Mouse (Mus musculus) MEL (cell line): ENCODE measurements at regions not wholly inside any gene's neighbourhood (a gene's known extent, or its start where the extent isn't known, plus 50 kb on each side); places are given as distances from the start of the nearest gene placed in this dataset.

Source experiments
- CTCF ChIP-seq, 3 experiments: IDR thresholded peaks in 2 of 3; conservative IDR thresholded peaks in 1 of 3; 2 replicates each; pipeline ENCODE4 v1.5.1; 2011 to 2012; ENCODE audit warnings: low read length in 3 of 3, low read depth in 2 of 3, mild to moderate bottlenecking in 2 of 3, improper control_type of control experiment in 1 of 3, inconsistent platforms in 1 of 3, mixed read lengths in 1 of 3, moderate library complexity in 1 of 3; ENCODE audit not compliant: control insufficient read depth in 1 of 3, insufficient read depth in 1 of 3, poor library complexity in 1 of 3, severe bottlenecking in 1 of 3
- ELF1 ChIP-seq: IDR thresholded peaks from 2 replicates; pipeline ENCODE4 v1.6.1; 2014; ENCODE audit warnings: low read depth, mild to moderate bottlenecking, inconsistent platforms, low read length, improper control_type of control experiment, moderate library complexity
- MEF2A ChIP-seq: IDR thresholded peaks from 2 replicates; pipeline ENCODE4 v1.6.1; 2014; ENCODE audit warnings: low read depth, mild to moderate bottlenecking, inconsistent platforms, low read length, improper control_type of control experiment; ENCODE audit not compliant: poor library complexity, insufficient replicate concordance, severe bottlenecking; ENCODE audit errors: extremely low read depth
- MYC ChIP-seq: IDR thresholded peaks from 2 replicates; pipeline ENCODE4 v1.6.1; 2011; ENCODE audit warnings: low read depth, mild to moderate bottlenecking, low read length, improper control_type of control experiment, moderate library complexity
- POLR2A ChIP-seq, 2 experiments: IDR thresholded peaks; 2 replicates each; pipeline ENCODE4 v1.6.1; 2011 to 2012; ENCODE audit warnings: low read length in 2 of 2, mild to moderate bottlenecking in 2 of 2, control low read depth in 1 of 2, improper control_type of control experiment in 1 of 2, low read depth in 1 of 2, moderate library complexity in 1 of 2; ENCODE audit not compliant: control insufficient read depth in 1 of 2, insufficient read depth in 1 of 2, poor library complexity in 1 of 2
- RAD21 ChIP-seq: IDR thresholded peaks from 2 replicates; pipeline ENCODE4 v1.6.1; 2011; ENCODE audit warnings: mild to moderate bottlenecking, low read depth, low read length, improper control_type of control experiment
- ZMIZ1 ChIP-seq: IDR thresholded peaks from 2 replicates; pipeline ENCODE4 v1.6.1; 2012; ENCODE audit warnings: low read depth, mild to moderate bottlenecking, inconsistent platforms, low read length, improper control_type of control experiment, moderate library complexity

- TF ChIP-seq CTCF (IDR thresholded peaks at IDR 0.05 in 2 of 3, conservative IDR thresholded peaks at IDR 0.05 in 1 of 3; ENCODE audit: control insufficient read depth in 1 of 3, insufficient read depth in 1 of 3, low read depth in 2 of 3, low read length in 3 of 3, poor library complexity in 1 of 3, severe bottlenecking in 1 of 3) (no peak), RAD21 (no peak), MYC (no peak), ELF1 (no peak), POLR2A (IDR thresholded peaks at IDR 0.05; ENCODE audit: control insufficient read depth in 1 of 2, insufficient read depth in 1 of 2, low read depth in 1 of 2, low read length in 2 of 2, poor library complexity in 1 of 2) (no peak), MEF2A (no peak), ZMIZ1 (no peak)
Observed at GRCm38 (mm10) chr13:112016280-112016679, 207.5 kb upstream of the Map3k1 start.
